ENCODE assay signal across 23 mouse cellular contexts in genomic region chr6:11727806-11728205, GRCm38 (mm10).
DNase-seq lines count a peak whose midpoint lies in the region; ATAC-seq and TF ChIP-seq lines count a peak whose summit lies in the region.
"Had no signal": no experiment of that assay in that cellular context is flagged by ENCODE, and none has a peak within 500 bp of the region (broad histone marks: within the 10 kb centered on the region; RNA-seq: fewer than 3 reads in every experiment).

No protein-coding gene starts in this region.

- 42% methylated on average over 1 of the region's 1 CpGs for WGBS in liver, embryonic 12.5 days (ENCODE audit: insufficient replicate concordance)
- WGBS in liver, embryonic 11.5 days: 69% methylated on average over 1 of the region's 1 CpGs
- WGBS in midbrain, embryonic 15.5 days: 74% methylated on average over 1 of the region's 1 CpGs
- 75% methylated on average over 1 of the region's 1 CpGs for WGBS in midbrain, postnatal 0 days
- WGBS in liver, embryonic 16.5 days (ENCODE audit: insufficient replicate concordance): 20% methylated on average over 1 of the region's 1 CpGs

- DNase-seq in liver, embryonic 11.5 days (ENCODE audit: low spot score): no peak
- DNase-seq in midbrain, postnatal 0 days (ENCODE audit: low spot score): no peak
- no peak for DNase-seq in thymus, postnatal 10 days (ENCODE audit: low spot score in 2 of 2)
- no peak for DNase-seq in gastrocnemius, postnatal 25 days
- DNase-seq: cerebellum, adult 11 months; cerebellum, adult 9-10 months; cerebellum, postnatal 36 days; embryo, embryonic 11 days; gastrocnemius, adult 2 months; heart, postnatal 10 days; kidney, adult 18-20 months; thymus, adult 18-20 months; thymus, postnatal 4 days had no signal

- H3K27ac ChIP-seq in liver, embryonic 12.5 days: no peak overlapping the region
- no peak overlapping the region for H3K27ac ChIP-seq in liver, embryonic 11.5 days (ENCODE audit: low read depth, low read length)
- H3K27ac ChIP-seq in midbrain, embryonic 15.5 days: no peak overlapping the region
- no peak overlapping the region for H3K27ac ChIP-seq in midbrain, postnatal 0 days (ENCODE audit: low read depth, low read length)
- H3K27ac ChIP-seq in liver, embryonic 16.5 days (ENCODE audit: low read length): peak overlapping the region; percentile 63
- H3K27ac ChIP-seq: embryonic facial prominence, embryonic 12.5 days; gastrocnemius, adult 2 months; heart, embryonic 13.5 days; kidney, postnatal 0 days; macrophage; stomach, postnatal 0 days had no signal

- no peak overlapping the region for H3K9ac ChIP-seq in liver, embryonic 12.5 days
- no peak overlapping the region for H3K9ac ChIP-seq in liver, embryonic 11.5 days (ENCODE audit: low read depth, low read length)
- no peak overlapping the region for H3K9ac ChIP-seq in midbrain, embryonic 15.5 days
- H3K9ac ChIP-seq in midbrain, postnatal 0 days (replicated peaks; ENCODE audit: low read length, poor library complexity, severe bottlenecking): no peak overlapping the region
- H3K9ac ChIP-seq in liver, embryonic 16.5 days (ENCODE audit: low read depth, low read length): no peak overlapping the region
- H3K9ac ChIP-seq: embryonic facial prominence, embryonic 12.5 days; heart, embryonic 13.5 days; neural tube, embryonic 13.5 days had no signal

- no peak overlapping the region for H3K4me3 ChIP-seq in liver, embryonic 12.5 days
- no peak overlapping the region for H3K4me3 ChIP-seq in liver, embryonic 11.5 days (ENCODE audit: low read depth, low read length)
- no peak overlapping the region for H3K4me3 ChIP-seq in midbrain, embryonic 15.5 days
- H3K4me3 ChIP-seq in midbrain, postnatal 0 days (ENCODE audit: low read depth, low read length): no peak overlapping the region
- H3K4me3 ChIP-seq in liver, embryonic 16.5 days (ENCODE audit: low read depth, low read length): no peak overlapping the region
- H3K4me3 ChIP-seq: embryonic facial prominence, embryonic 12.5 days; gastrocnemius, adult 2 months; heart, embryonic 13.5 days; neural tube, embryonic 13.5 days had no signal

- no peak overlapping the region for H3K4me2 ChIP-seq in liver, embryonic 12.5 days
- H3K4me2 ChIP-seq in liver, embryonic 11.5 days: no peak overlapping the region
- no peak overlapping the region for H3K4me2 ChIP-seq in midbrain, embryonic 15.5 days
- H3K4me2 ChIP-seq in midbrain, postnatal 0 days (ENCODE audit: low read depth, low read length, poor library complexity, severe bottlenecking): no peak overlapping the region
- H3K4me2 ChIP-seq in liver, embryonic 16.5 days (ENCODE audit: low read depth, low read length): no peak overlapping the region
- H3K4me2 ChIP-seq: embryonic facial prominence, embryonic 12.5 days; heart, embryonic 13.5 days; midbrain, embryonic 11.5 days; neural tube, embryonic 13.5 days had no signal

- H3K27me3 ChIP-seq in liver, embryonic 12.5 days (replicated peaks): no peaks in the 10 kb centered on the region
- no peaks in the 10 kb centered on the region for H3K27me3 ChIP-seq in liver, embryonic 11.5 days (replicated peaks; ENCODE audit: control insufficient read depth, insufficient read depth, low read length)
- H3K27me3 ChIP-seq in midbrain, embryonic 15.5 days (replicated peaks): no peaks in the 10 kb centered on the region
- no peaks in the 10 kb centered on the region for H3K27me3 ChIP-seq in midbrain, postnatal 0 days (ENCODE audit: insufficient read depth, low read length)
- no peaks in the 10 kb centered on the region for H3K27me3 ChIP-seq in liver, embryonic 16.5 days (ENCODE audit: control insufficient read depth, insufficient read depth, low read depth, low read length)
- H3K27me3 ChIP-seq: embryonic facial prominence, embryonic 12.5 days; heart, embryonic 13.5 days; neural tube, embryonic 13.5 days had no signal

- no peaks in the 10 kb centered on the region for H3K36me3 ChIP-seq in liver, embryonic 12.5 days
- H3K36me3 ChIP-seq in liver, embryonic 11.5 days (ENCODE audit: control insufficient read depth, insufficient read depth, low read length): no peaks in the 10 kb centered on the region
- no peaks in the 10 kb centered on the region for H3K36me3 ChIP-seq in midbrain, embryonic 15.5 days (replicated peaks)
- no peaks in the 10 kb centered on the region for H3K36me3 ChIP-seq in midbrain, postnatal 0 days (ENCODE audit: insufficient read depth, low read length)
- no peaks in the 10 kb centered on the region for H3K36me3 ChIP-seq in liver, embryonic 16.5 days (ENCODE audit: control insufficient read depth, insufficient read depth)
- H3K36me3 ChIP-seq: embryonic facial prominence, embryonic 12.5 days; heart, embryonic 13.5 days; neural tube, embryonic 13.5 days had no signal

- 0 out of 2 replicates have a peak, but pooled peaks have one; percentile 3 for ATAC-seq in liver, embryonic 12.5 days
- ATAC-seq in liver, embryonic 11.5 days (replicated peaks; ENCODE audit: low FRiP score): no peak; the same call in 1 of the 2 replicates
- 0 out of 2 replicates have a peak, but pooled peaks have one; percentile 27 for ATAC-seq in midbrain, embryonic 15.5 days (replicated peaks)
- no peak for ATAC-seq in midbrain, postnatal 0 days (ENCODE audit: low FRiP score)
- ATAC-seq in liver, embryonic 16.5 days (ENCODE audit: low read depth): 0 out of 2 replicates have a peak, but pooled peaks have one; percentile 3

- H3K9me3 ChIP-seq in liver, embryonic 12.5 days (replicated peaks): no peaks in the 10 kb centered on the region
- H3K9me3 ChIP-seq in liver, embryonic 11.5 days (ENCODE audit: control insufficient read depth, low read length): no peaks in the 10 kb centered on the region
- no peaks in the 10 kb centered on the region for H3K9me3 ChIP-seq in midbrain, embryonic 15.5 days
- H3K9me3 ChIP-seq in midbrain, postnatal 0 days (ENCODE audit: low read length): no peaks in the 10 kb centered on the region
- H3K9me3 ChIP-seq in liver, embryonic 16.5 days (replicated peaks; ENCODE audit: control insufficient read depth, low read length): no peaks in the 10 kb centered on the region
- H3K9me3 ChIP-seq: embryonic facial prominence, embryonic 12.5 days; heart, embryonic 13.5 days; neural tube, embryonic 13.5 days had no signal

- no peak for TF ChIP-seq CTCF in midbrain, postnatal 0 days (IDR thresholded peaks at IDR 0.05)

- H3K4me1 ChIP-seq in liver, embryonic 12.5 days: peaks cover 5% of the 10 kb centered on the region; the same call in 1 of the 2 replicates
- H3K4me1 ChIP-seq in liver, embryonic 11.5 days (replicated peaks; ENCODE audit: control insufficient read depth, insufficient read depth, low read length): no peaks in the 10 kb centered on the region
- no peaks in the 10 kb centered on the region for H3K4me1 ChIP-seq in midbrain, embryonic 15.5 days
- no peaks in the 10 kb centered on the region for H3K4me1 ChIP-seq in midbrain, postnatal 0 days (ENCODE audit: insufficient read depth, low read length)
- peaks cover 5% of the 10 kb centered on the region for H3K4me1 ChIP-seq in liver, embryonic 16.5 days (ENCODE audit: control insufficient read depth, low read depth, low read length)
- H3K4me1 ChIP-seq: embryonic facial prominence, embryonic 12.5 days; heart, embryonic 13.5 days; neural tube, embryonic 13.5 days had no signal

Comparison
In these comparisons a context has a peak if more than half of its experiments do, and no peak if none do; other contexts are left out.
1. ATAC-seq: peak in liver, embryonic 12.5 days (single experiment), midbrain, embryonic 15.5 days (single experiment) and liver, embryonic 16.5 days (single experiment); none in liver, embryonic 11.5 days (single experiment) and midbrain, postnatal 0 days (single experiment).